Mouse (Mus musculus) lung, adult 2 months (tissue): ENCODE measurements around the gene Apba3. TPM values are rescaled to one million over a fixed set of nuclear protein-coding genes. Genes with fewer than 3 reads are reported as not detected.

Experiments
- DNase-seq: peaks from one replicate; pipeline ENCODE4 v3.0.0; 2022
- H3K4me1 ChIP-seq: fragments of 200-500 bp; 2 replicates; pipeline ENCODE4 v1.6.1; 2011; ENCODE audit warnings: low read length; ENCODE audit not compliant: control insufficient read depth, insufficient read depth
- H3K4me3 ChIP-seq: fragments of 200-500 bp; replicated peaks from 2 replicates; pipeline ENCODE3; 2011; ENCODE audit warnings: low read depth, mild to moderate bottlenecking, control low read depth, low read length; ENCODE audit errors: extremely low read depth
- CTCF ChIP-seq: fragments of 200-500 bp; IDR thresholded peaks from 2 replicates; pipeline ENCODE4 v1.5.1; 2011; ENCODE audit warnings: mild to moderate bottlenecking, low read length, control low read depth; ENCODE audit not compliant: insufficient read depth
- POLR2A ChIP-seq: fragments of 200-500 bp; IDR thresholded peaks from 2 replicates; pipeline ENCODE4 v1.6.1; 2011; ENCODE audit warnings: low read depth, mild to moderate bottlenecking, control low read depth, low read length, borderline replicate concordance; ENCODE audit errors: extremely low read depth
- WGBS: fragments of 180-500 bp; shearing (Covaris S2); methylation state at CpG from one replicate; pipeline ENCODE4 v1.1.7; 2018; 5-methylcytosine and 5-hydroxymethylcytosine counted together
- polyA plus RNA-seq: library from polyadenylated mRNA; depleted of rRNA; stranded (reverse); fragments of >200 nt; gene quantifications from 2 replicates; pipeline ENCODE4 v1.2.3, GENCODE M21; 2012

Gene Apba3
- polyA plus RNA-seq, 1 experiment: 86.4 TPM

DNA sequence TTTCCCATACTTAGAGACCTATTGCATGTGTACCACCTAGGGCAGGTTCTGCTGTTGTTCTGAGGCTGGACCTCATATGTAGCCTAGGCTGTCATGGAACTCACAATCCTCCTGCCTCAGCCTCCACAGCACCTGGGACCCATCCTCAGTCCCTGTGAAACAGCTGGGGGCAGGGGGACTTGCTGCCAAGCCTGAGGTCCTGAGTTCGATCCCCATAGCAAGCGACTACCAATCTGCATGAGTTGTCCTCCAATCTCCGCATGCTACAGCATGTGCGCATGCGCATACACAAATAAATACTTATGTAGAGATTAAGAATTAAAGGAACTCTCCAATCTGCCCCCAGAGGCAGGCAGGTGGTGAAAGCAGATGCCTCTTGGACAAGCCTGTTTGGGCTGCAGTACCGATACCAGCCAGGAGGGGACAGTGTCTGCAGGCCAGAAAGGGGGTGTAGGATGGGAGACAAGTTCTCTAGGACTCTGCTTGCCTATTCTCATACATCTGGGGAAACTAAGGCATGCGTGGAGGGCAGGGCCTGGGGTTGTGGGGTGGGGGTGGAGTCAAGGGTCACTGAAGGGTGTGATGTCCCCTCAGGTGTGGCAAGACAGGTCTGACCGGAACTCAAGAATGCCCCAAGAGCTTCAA is 20.9 kb downstream of the Apba3 start:
- TF ChIP-seq CTCF (peak; percentile 94), POLR2A (no peak)
- DNase-seq: peak; percentile 60
- H3K4me1 ChIP-seq: peaks cover 6% of the 10 kb centered on the region; the same call in 1 of the 2 replicates
- WGBS: 49% methylated on average over 8 of the region's 8 CpGs
- H3K4me3 ChIP-seq: no peak overlapping the region

DNA sequence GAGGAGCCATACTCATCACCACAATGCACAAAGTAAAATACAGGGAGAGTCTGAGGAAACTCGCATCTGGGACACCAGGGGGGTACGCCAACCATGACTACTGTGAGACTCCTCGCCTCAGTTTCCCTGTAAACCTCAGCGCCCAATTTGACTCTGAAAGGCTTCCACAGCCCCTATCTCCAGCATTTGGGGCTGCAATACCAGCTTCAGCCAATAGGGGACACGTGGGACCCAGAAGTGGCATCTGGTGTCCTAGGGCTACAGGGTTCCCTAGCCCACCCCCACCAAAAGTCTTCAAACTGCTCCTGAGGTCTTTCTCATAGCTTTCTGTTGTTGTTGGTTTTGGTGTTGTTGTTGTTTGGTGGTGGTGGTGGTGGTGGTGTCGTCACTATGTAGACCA is 21.8 kb downstream of the Apba3 start:
- 38% methylated on average over 6 of the region's 6 CpGs for WGBS
- no peak for DNase-seq
- H3K4me1 ChIP-seq: peaks cover 7% of the 10 kb centered on the region; the same call in 1 of the 2 replicates
- H3K4me3 ChIP-seq: no peak overlapping the region
- no peak for TF ChIP-seq POLR2A
- TF ChIP-seq CTCF: peak; percentile 51

DNA sequence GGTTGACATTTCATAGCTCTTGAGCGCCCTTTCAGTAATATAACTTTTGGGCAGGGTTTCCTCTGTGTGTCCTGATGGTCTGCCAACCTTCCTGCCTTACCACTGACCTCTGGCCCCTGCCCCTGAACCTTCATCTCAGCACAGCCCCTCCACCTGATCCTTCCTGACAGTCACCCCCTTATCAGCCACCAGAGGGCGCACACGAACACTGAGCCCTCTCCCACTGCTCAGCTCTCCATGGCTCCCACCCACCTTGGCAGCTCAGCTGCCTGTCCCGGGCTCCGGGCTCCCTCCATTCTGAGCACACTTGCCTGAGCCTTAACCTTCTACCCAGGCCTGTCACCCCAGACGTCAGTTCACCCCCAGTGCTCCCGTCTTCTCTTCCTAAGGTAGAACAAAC is 22.5 kb downstream of the Apba3 start:
- DNase-seq: peak; percentile 64
- TF ChIP-seq POLR2A (no peak), CTCF (peak; percentile 90)
- Histone ChIP-seq H3K4me1 (peaks cover 12% of the 10 kb centered on the region), H3K4me3 (no peak overlapping the region)
- WGBS: 6% methylated on average over 7 of the region's 7 CpGs

DNA sequence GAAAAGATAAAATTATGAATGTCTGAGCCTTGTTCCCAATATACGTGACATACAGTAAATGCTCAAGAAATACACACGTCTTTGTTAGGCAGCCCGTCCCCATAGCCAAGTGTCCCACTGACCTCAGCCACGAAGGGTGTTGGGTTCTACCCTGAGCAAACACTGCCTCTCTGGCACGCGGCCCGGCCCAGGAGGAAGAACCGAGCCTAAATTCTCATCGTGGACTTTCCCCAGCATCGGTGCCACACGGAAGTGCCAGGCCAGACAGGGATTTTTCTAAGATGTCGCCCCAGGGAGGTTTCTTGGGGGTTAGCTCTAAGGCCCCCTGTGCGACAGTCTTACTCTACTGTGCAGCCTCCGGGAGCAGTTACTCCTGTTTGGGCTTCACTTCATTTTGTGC is 23.1 kb downstream of the Apba3 start:
- no peak overlapping the region for H3K4me3 ChIP-seq
- peak; percentile 42 for DNase-seq
- no peak for TF ChIP-seq CTCF
- TF ChIP-seq POLR2A: no peak
- 35% methylated on average over 14 of the region's 14 CpGs for WGBS
- H3K4me1 ChIP-seq: peaks cover 15% of the 10 kb centered on the region

DNA sequence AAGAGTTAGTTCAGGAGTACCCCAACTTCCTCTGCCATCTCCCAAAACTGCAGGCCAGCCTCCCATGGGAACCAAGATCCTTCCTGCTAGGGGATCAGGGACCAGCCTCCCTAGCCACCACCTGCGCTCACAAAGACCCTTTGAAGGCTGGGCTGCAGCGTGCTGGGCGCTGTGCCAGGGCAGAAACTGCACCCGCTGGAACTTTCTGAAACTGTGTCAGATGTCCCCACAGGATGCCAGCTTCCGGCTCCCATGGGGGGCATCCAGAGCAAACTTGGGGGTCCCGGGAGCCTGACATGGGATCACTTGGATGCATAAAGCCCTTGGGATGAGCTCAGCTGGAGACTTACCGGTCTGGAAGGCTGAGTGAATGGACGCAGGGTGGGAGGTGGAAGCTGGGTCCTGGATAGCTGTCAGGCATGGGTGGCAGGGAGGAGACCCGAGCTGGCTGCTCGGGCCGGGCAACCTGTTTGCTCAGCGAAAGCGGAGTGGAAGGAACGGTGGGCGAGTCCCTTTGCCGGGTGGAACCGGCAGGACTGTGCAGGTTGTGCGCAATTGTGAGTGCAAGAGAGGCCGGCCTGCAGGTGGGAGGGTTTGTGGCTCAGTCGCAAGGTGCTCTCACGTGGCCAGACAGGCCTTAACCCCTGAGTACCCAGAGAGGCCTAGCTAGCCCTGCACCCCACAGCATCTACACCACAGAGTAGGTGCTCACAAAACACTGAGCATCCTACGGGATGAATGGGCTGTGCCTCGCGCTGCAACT is 24.1 kb downstream of the Apba3 start:
- DNase-seq: peak; percentile 62
- H3K4me1 ChIP-seq: peaks cover 16% of the 10 kb centered on the region
- 26% methylated on average over 24 of the region's 24 CpGs for WGBS
- peak overlapping the region; percentile 55 for H3K4me3 ChIP-seq
- TF ChIP-seq POLR2A (peak; percentile 55; the same call in 1 of the 2 replicates), CTCF (no peak)

DNA sequence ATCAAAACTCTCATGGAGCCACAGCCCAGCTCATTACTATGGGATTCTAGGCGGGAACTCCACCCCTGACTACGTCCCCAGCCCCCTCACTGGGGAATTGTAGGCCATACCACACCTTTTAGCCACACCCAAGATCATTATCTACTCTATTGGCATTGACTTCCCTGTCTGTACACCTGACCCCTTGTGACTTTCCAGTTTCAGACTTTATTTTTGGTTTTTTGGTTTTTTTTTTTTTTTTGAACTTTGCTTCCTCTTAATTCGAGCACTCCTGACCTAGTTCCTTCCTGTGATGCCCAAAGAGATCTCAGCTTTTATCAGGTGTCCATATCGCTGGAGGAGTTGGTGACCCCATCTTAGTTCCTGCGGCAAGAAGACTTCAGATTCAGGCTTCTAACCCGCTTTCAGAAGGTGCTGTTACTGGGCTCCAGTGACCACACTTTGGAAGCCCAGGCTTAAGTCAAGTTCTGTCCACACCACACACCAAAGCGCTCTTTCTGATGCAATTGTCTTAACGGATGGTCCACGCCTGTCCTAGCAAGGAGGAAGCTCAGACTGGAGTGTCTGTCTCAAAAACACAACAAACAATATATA is 24.8 kb downstream of the Apba3 start, which contains the start of gene Tjp3:
Tjp3 (minus strand) TSS at position 71 of the 594 bp plus-strand sequence.
- TF ChIP-seq CTCF (no peak), POLR2A (no peak)
- 59% methylated on average over 9 of the region's 9 CpGs for WGBS
- peaks cover 14% of the 10 kb centered on the region for H3K4me1 ChIP-seq
- DNase-seq: no peak
- H3K4me3 ChIP-seq: peak within 1 kb of the TSS; percentile 55

DNA sequence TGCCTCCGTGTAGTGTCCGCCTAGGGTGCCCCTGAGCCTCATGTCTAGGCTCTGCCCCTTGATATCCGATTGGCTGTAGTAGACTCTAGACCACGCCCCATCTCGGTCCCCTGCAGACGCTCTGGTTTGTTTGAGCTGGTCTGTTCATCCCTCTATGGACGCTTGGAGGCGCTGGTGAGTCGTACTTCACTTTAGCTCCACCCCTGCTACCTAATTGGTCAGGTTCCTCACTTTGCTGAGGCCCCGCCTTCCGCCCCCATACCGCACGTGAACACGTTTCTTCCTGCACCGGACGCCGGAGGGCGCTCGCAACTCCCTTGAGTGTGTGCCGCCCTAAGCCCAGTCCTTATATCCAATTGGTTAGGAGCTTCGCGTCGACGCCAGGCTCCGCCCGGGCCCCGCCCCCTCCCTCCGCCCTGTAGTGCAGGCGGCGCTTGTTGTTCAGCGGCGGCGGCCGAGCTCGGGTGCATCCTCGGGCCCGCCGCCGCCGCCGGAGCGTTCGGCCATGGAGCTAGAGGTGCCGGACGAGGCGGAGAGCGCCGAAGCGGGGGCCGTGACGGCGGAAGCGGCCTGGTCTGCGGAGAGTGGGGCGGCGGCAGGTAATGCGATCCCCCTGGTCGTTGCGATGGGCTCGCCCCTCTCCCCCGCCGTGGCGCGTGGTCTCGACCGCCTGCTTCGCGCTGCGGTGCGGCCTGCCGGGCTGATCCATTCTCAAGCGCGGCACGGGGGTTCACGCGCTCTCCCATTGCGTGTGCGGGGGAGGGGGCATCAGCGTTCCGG is 26.0 kb downstream of the Apba3 start, which contains the start of gene Pip5k1c:
Pip5k1c (plus strand) TSS at position 410 of the 780 bp plus-strand sequence.
- DNase-seq: peak; percentile 98
- peak within 1 kb of the TSS; percentile 84 for H3K4me3 ChIP-seq
- WGBS: under 1% methylated on average over 79 of the region's 80 CpGs
- TF ChIP-seq CTCF (peak; percentile 81), POLR2A (peak; percentile 68)
- H3K4me1 ChIP-seq: peaks cover 20% of the 10 kb centered on the region

DNA sequence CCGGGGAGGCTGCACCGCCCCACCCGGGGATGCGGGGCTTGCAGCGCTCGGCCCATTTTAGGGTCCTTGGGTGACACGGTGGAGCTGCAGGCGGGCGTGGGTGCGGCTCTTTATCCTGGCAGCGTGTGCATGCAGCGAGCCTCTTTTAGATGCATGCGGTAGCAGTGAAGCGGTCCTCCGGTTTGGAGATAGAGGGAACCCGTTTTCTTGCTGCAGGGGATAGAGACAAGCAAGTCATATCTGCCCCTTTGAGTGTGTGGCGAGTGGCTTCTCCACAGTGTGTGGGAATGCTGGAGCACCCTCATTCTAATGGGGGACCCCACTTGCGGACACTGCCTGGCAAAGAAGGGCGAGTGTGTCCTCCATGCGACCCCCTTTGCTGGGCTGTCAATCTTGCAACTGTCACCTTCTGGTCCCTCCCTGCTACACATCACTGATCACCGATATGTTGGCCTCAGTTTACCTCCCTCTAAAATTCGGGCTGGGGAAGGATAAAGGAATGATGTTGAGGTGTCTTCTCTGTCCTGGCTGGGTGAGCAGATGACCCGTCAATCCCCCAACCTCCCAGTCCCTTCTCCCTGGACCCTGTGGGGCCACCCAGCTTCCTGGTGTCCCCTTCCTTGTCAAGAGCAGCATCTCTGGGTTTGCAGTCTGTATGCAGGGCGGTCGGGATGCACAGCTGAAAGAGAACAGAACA is 26.7 kb downstream of the Apba3 start:
- TF ChIP-seq POLR2A: no peak
- no peak for TF ChIP-seq CTCF
- Histone ChIP-seq H3K4me1 (peaks cover 26% of the 10 kb centered on the region), H3K4me3 (peak overlapping the region; percentile 84)
- no peak for DNase-seq
- 2% methylated on average over 25 of the region's 25 CpGs for WGBS
